Mouse (Mus musculus): Measurements from ENCODE around the gene Gm8229. TPM values are rescaled to one million over a fixed set of nuclear protein-coding genes. Genes with fewer than 3 reads are reported as not detected.
"Not testable (repeated sequence)": the region's sequence is repeated elsewhere in the genome, so short reads cannot be mapped to it uniquely, and the experiment has no call there.

Gene Gm8229
- polyA plus RNA-seq (2015; fragmentation: Nextera tagmentation; extraction: Ambion mirVana): not detected in 2 replicates

- not testable (repeated sequence) for H3K9me3 ChIP-seq; ATAC-seq (ENCODE audit: insufficient number of reproducible peaks, insufficient read depth, low FRiP score, low TSS enrichment, low read depth); H3K9ac ChIP-seq; H3K4me2 ChIP-seq; H3K4me1 ChIP-seq; H3K4me3 ChIP-seq; H3K36me3 ChIP-seq; H3K27ac ChIP-seq; H3K27me3 ChIP-seq
- WGBS: 87% methylated on average over 4 of the region's 4 CpGs
These were observed at the start of gene Gm8229 for GRCm38 (mm10) chr14:44365057-44365456. TSS of gene Gm8229 (plus strand) at chr14:44365357.

GRCm38 (mm10) chr14:44338484-44338883, 26.7 kb upstream of the Gm8229 start, which contains the start of gene Gm5930:
TSS of gene Gm5930 (minus strand) at chr14:44338584.
- no CpG with 5 or more reads among the region's 2 CpGs for WGBS
- ATAC-seq (ENCODE audit: insufficient number of reproducible peaks, insufficient read depth, low FRiP score, low TSS enrichment, low read depth); H3K4me2 ChIP-seq; H3K4me3 ChIP-seq; H3K9ac ChIP-seq; H3K27me3 ChIP-seq; H3K4me1 ChIP-seq; H3K27ac ChIP-seq; H3K9me3 ChIP-seq; H3K36me3 ChIP-seq: not testable (repeated sequence)

GRCm38 (mm10) chr14:44361416-44361815, 3.7 kb upstream of the Gm8229 start:
- H3K9me3 ChIP-seq; H3K4me1 ChIP-seq; H3K36me3 ChIP-seq; H3K27ac ChIP-seq; H3K27me3 ChIP-seq; H3K9ac ChIP-seq; ATAC-seq (ENCODE audit: insufficient number of reproducible peaks, insufficient read depth, low FRiP score, low TSS enrichment, low read depth); H3K4me2 ChIP-seq; H3K4me3 ChIP-seq: not testable (repeated sequence)
- WGBS: 28% methylated on average over 2 of the region's 2 CpGs

- not testable (repeated sequence) for H3K4me1 ChIP-seq; H3K4me2 ChIP-seq; H3K36me3 ChIP-seq; ATAC-seq (ENCODE audit: insufficient number of reproducible peaks, insufficient read depth, low FRiP score, low TSS enrichment, low read depth); H3K27me3 ChIP-seq; H3K4me3 ChIP-seq; H3K9me3 ChIP-seq; H3K27ac ChIP-seq; H3K9ac ChIP-seq
These were observed 2.9 kb upstream of the Gm8229 start for GRCm38 (mm10) chr14:44362301-44362700.

GRCm38 (mm10) chr14:44384233-44384632, 19.1 kb downstream of the Gm8229 start:
- 77% methylated on average over 4 of the region's 4 CpGs for WGBS
- not testable (repeated sequence) for H3K4me3 ChIP-seq; H3K4me2 ChIP-seq; H3K4me1 ChIP-seq; H3K27me3 ChIP-seq; H3K9ac ChIP-seq; H3K27ac ChIP-seq; H3K9me3 ChIP-seq; H3K36me3 ChIP-seq; ATAC-seq (ENCODE audit: insufficient number of reproducible peaks, insufficient read depth, low FRiP score, low TSS enrichment, low read depth)

GRCm38 (mm10) chr14:44410588-44410987, 45.4 kb downstream of the Gm8229 start, which contains the start of gene Gm3371:
TSS of gene Gm3371 (minus strand) at chr14:44410688.
- no CpG with 5 or more reads among the region's 2 CpGs for WGBS
- H3K27ac ChIP-seq; ATAC-seq (ENCODE audit: insufficient number of reproducible peaks, insufficient read depth, low FRiP score, low TSS enrichment, low read depth); H3K9ac ChIP-seq; H3K9me3 ChIP-seq; H3K4me3 ChIP-seq; H3K27me3 ChIP-seq; H3K36me3 ChIP-seq; H3K4me1 ChIP-seq; H3K4me2 ChIP-seq: not testable (repeated sequence)

Other genes starting within 250 kb of the Gm8229 start
- not detected in 2 replicates for gene Gm3327, start 241.5 kb upstream of the Gm8229 start, polyA plus RNA-seq (2015; fragmentation: Nextera tagmentation; extraction: Ambion mirVana)
- gene Gm8212, start 167.7 kb upstream of the Gm8229 start, polyA plus RNA-seq (2015; fragmentation: Nextera tagmentation; extraction: Ambion mirVana): not detected in 2 replicates
- not detected in 2 replicates for gene 4930503E14Rik, start 152.1 kb upstream of the Gm8229 start, polyA plus RNA-seq (2015; fragmentation: Nextera tagmentation; extraction: Ambion mirVana)
- gene Gm8220, start 79.8 kb upstream of the Gm8229 start, polyA plus RNA-seq (2015; fragmentation: Nextera tagmentation; extraction: Ambion mirVana): not detected in 2 replicates
- not detected in 2 replicates for gene Gm5930, start 26.8 kb upstream of the Gm8229 start, polyA plus RNA-seq (2015; fragmentation: Nextera tagmentation; extraction: Ambion mirVana)
- not detected in 2 replicates for gene Gm3371, start 45.3 kb downstream of the Gm8229 start, polyA plus RNA-seq (2015; fragmentation: Nextera tagmentation; extraction: Ambion mirVana)
- gene Gm8232, start 68.3 kb downstream of the Gm8229 start, polyA plus RNA-seq (2015; fragmentation: Nextera tagmentation; extraction: Ambion mirVana): not detected in 2 replicates
- not detected in 2 replicates for gene BC061237, start 127.1 kb downstream of the Gm8229 start, polyA plus RNA-seq (2015; fragmentation: Nextera tagmentation; extraction: Ambion mirVana)
- gene Gm17093, start 152.9 kb downstream of the Gm8229 start, polyA plus RNA-seq (2015; fragmentation: Nextera tagmentation; extraction: Ambion mirVana): not detected in 2 replicates
- gene Gm8247, start 217.8 kb downstream of the Gm8229 start, polyA plus RNA-seq (2015; fragmentation: Nextera tagmentation; extraction: Ambion mirVana): not detected in 2 replicates